Mouse (Mus musculus) lung, postnatal 25 days (tissue): ENCODE results near the gene Wdr3.

Experiments used
- DNase-seq: peaks from one replicate; pipeline ENCODE4 v3.0.0; 2022; ENCODE audit warnings: low spot score

Wdr3 gene

DNA sequence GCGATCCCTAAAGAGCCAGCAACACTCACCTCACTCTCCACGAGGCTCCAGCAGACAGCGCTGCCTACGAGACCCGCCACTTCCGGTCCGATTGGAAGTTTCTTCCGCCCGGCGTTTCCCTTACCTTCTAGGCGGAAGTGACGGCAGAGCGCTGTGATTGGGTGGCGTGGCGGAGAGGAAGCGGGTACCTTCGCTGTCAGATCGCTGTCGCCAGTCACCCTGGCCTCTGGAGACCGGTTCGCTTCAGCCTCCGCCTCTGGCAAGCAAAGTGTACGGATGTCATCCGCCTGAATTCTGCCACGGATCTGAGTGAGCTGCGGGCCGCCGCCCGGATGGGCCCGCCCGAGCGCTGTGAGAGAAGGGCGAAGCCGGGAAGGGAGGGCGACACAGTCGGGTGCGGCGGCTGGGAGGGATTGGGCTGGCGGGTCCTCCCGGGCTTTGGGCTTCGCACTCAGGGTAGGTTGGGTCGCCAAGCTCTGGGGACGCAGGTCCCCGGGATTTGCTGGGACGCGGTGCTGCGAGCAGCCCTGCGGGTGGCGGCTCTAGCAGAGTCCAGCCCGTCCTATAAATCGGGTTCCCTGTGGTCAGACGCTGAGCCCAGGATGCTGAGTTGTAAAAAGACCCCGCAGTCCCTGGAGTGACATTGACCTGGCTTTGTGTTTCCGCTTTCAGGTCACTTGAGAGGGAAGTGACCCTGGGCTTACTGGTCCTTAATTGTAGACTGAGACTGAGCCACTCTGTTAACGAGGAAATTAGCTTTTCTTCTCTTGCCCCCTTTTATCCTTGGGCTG, at the start of gene Wdr3, which contains the start of gene Gdap2:
Wdr3 (minus strand) TSS at position 93 of the 791 bp plus-strand sequence.
Gdap2 (plus strand) TSS at position 67 of the 791 bp plus-strand sequence.
- DNase-seq = peak; percentile 96

- no peak for DNase-seq
These were observed 44.8 kb upstream of the Wdr3 start for GRCm38 (mm10) chr3:100206973-100207372.

GRCm38 (mm10) chr3:100201554-100201953, 39.3 kb upstream of the Wdr3 start:
- peak; percentile 4 for DNase-seq

- no peak for DNase-seq
These were observed 32.0 kb upstream of the Wdr3 start for GRCm38 (mm10) chr3:100194210-100194609.

DNA sequence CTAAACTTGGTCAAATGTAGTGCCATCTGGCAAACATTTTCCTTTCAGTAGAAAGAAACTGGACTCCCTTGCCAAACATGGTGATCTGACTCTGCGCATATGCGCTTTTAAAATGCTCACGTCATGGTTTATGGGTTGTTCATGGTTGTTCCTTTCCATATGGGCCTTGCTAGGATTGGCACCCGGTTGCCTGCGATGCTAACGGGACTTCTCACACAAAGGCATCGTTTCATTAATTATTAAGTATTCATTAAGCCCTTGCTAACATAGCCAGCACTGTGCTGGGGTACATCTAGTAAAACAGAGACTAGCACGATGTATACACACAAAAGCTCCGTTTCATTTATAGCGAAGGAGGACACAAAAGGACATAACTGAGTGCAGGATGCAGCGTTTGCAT, 27.7 kb upstream of the Wdr3 start:
- DNase-seq = no peak

DNA sequence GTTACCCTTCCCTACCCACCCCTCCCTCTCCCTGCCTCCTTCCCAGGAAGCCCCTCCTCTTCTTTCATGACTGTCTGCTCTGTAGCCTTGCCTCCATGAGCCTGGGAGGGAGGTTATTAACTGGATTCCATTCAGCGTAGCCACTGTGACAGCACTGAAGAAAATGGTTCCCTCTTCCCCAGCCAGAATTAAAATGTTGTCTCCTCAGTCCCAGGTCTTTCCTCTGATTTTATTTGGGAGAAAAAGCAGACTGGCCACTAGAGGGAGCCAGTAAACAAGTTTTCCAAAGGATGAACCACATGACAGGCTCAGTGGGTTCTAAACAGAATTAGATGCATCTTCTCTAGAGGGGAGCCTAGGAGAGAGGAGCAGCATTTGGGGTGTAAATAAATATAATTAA, 27.2 kb upstream of the Wdr3 start:
- DNase-seq = peak; percentile 65

DNA sequence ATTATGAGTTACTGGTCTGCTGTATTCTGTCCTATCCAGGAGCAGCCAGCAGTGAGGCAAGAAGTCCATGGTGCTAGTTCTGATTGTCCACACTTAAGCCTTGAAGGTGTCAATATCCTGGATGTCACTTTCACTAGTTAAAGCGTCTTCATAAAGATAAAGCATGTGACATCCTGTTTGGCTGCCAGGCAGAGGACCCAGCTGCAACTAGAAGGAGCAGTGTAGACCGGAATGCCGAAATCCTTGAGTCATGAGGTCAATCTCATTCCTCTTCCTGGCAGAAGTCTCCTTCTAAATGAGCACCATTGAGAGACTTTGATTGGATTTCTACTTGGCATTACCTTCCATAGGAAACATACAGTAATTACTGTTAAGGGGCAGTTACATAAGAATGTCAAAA, 18.3 kb upstream of the Wdr3 start:
- DNase-seq = no peak

DNA sequence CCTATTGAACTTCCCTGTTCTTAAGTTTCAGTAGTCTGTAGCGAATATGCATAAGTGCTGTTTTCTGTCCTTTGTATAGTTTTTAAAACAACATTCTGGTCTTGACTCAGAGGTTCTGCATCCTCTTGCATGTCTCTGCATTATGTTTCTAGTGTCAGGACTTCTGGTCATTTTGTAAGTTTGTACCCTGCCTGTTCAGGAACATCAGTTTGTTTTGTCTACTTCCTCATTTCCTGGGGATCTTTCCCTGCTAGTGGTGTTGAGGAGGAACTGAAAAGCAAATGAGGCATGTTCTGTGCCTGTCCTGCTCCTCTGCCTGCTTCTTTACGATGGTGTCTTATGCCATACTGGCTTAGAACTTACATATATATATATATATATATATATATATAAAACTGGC, 13.8 kb upstream of the Wdr3 start:
- DNase-seq = peak; percentile 18

- DNase-seq = no peak
These were observed 2.8 kb upstream of the Wdr3 start for GRCm38 (mm10) chr3:100164991-100165390.

- DNase-seq = no peak
These were observed 1.3 kb upstream of the Wdr3 start for GRCm38 (mm10) chr3:100163556-100163955.

- DNase-seq = no peak
These were observed 417 bp downstream of the Wdr3 start for GRCm38 (mm10) chr3:100161665-100162314.

GRCm38 (mm10) chr3:100160682-100161445, 1.3 kb downstream of the Wdr3 start:
- no peak for DNase-seq

GRCm38 (mm10) chr3:100122445-100122844, 39.8 kb downstream of the Wdr3 start:
- no peak for DNase-seq

- no peak for DNase-seq
These were observed 40.2 kb downstream of the Wdr3 start for GRCm38 (mm10) chr3:100121961-100122360.

- DNase-seq = no peak
These were observed 43.5 kb downstream of the Wdr3 start for GRCm38 (mm10) chr3:100118681-100119080.

GRCm38 (mm10) chr3:100106736-100107135, 55.5 kb downstream of the Wdr3 start:
- no peak for DNase-seq

- no peak for DNase-seq
These were observed 59.7 kb downstream of the Wdr3 start for GRCm38 (mm10) chr3:100102386-100103092.
